Mouse (Mus musculus) heart, embryonic 15.5 days (tissue): ENCODE data around the gene Gm9639. TPM values are rescaled to one million over a fixed set of nuclear protein-coding genes. Genes with fewer than 3 reads are reported as not detected.

ENCODE experiments used
- ATAC-seq: fragments of 200-750 bp; cut with Nextera tagmentation; replicated peaks from 2 replicates; pipeline ENCODE4 v1.8.0; 2017; ENCODE audit warnings: low read depth, moderate TSS enrichment; ENCODE audit not compliant: insufficient number of reproducible peaks, insufficient read depth, low FRiP score
- H3K27ac ChIP-seq: fragments of 300-500 bp; sonication (generic); 2 replicates; pipeline ENCODE4 v1.5.1; 2015; ENCODE audit warnings: mild to moderate bottlenecking, inconsistent platforms
- H3K27me3 ChIP-seq: fragments of 300-500 bp; sonication (generic); 2 replicates; pipeline ENCODE4 v1.6.1; 2015; ENCODE audit warnings: inconsistent platforms
- H3K36me3 ChIP-seq: fragments of 300-500 bp; sonication (generic); 2 replicates; pipeline ENCODE4 v1.6.1; 2015; ENCODE audit warnings: mild to moderate bottlenecking, inconsistent platforms
- H3K4me1 ChIP-seq: fragments of 300-500 bp; sonication (generic); replicated peaks from 2 replicates; pipeline ENCODE4 v1.6.1; 2015; ENCODE audit warnings: inconsistent platforms
- H3K4me2 ChIP-seq: fragments of 300-500 bp; sonication (generic); 2 replicates; pipeline ENCODE4 v1.6.1; 2015; ENCODE audit warnings: inconsistent platforms, mild to moderate bottlenecking, moderate library complexity
- H3K4me3 ChIP-seq: fragments of 300-500 bp; sonication (generic); 2 replicates; pipeline ENCODE4 v1.5.1; 2015; ENCODE audit warnings: mild to moderate bottlenecking, inconsistent platforms
- H3K9ac ChIP-seq: fragments of 300-500 bp; sonication (generic); 2 replicates; pipeline ENCODE4 v1.6.1; 2015; ENCODE audit warnings: mild to moderate bottlenecking, inconsistent platforms
- H3K9me3 ChIP-seq: fragments of 300-500 bp; sonication (generic); replicated peaks from 2 replicates; pipeline ENCODE4 v1.6.1; 2016; ENCODE audit warnings: inconsistent platforms
- WGBS: fragments of 180-500 bp; shearing (Covaris S2); methylation state at CpG from one replicate; pipeline ENCODE4 v1.1.7; 2015; ENCODE audit warnings: mixed read lengths; 5-methylcytosine and 5-hydroxymethylcytosine counted together
- polyA plus RNA-seq: library from polyadenylated mRNA; unstranded; fragments of >200 nt; fragmentation: Nextera tagmentation; extraction: Ambion mirVana; gene quantifications from 2 replicates; pipeline ENCODE4 v1.2.1, GENCODE M21; 2015

Gene Gm9639
- polyA plus RNA-seq = not detected in 2 replicates

GRCm38 (mm10) chr10:77794976-77795375, at the start of gene Gm9639:
Gm9639 (minus strand) TSS chr10:77795076.
- no peak for ATAC-seq
- no peaks in the 10 kb centered on the region for H3K36me3 ChIP-seq
- no peak within 1 kb of the TSS for H3K4me3 ChIP-seq
- H3K27ac ChIP-seq = no peak within 1 kb of the TSS
- peaks cover 13% of the 10 kb centered on the region for H3K4me1 ChIP-seq
- H3K4me2 ChIP-seq = no peak within 1 kb of the TSS
- H3K27me3 ChIP-seq = no peaks in the 10 kb centered on the region
- no peak within 1 kb of the TSS for H3K9ac ChIP-seq
- no peaks in the 10 kb centered on the region for H3K9me3 ChIP-seq
- 69% methylated on average over 2 of the region's 2 CpGs for WGBS

- 64% methylated on average over 6 of the region's 6 CpGs for WGBS
- ATAC-seq = no peak
These were observed 44.1 kb upstream of the Gm9639 start for GRCm38 (mm10) chr10:77839006-77839405.

GRCm38 (mm10) chr10:77835647-77836046, 40.8 kb upstream of the Gm9639 start, which contains the start of gene Krtap10-10:
Krtap10-10 (plus strand) TSS chr10:77835947.
- no peak within 1 kb of the TSS for H3K9ac ChIP-seq
- 70% methylated on average over 9 of the region's 9 CpGs for WGBS
- H3K36me3 ChIP-seq = no peaks in the 10 kb centered on the region
- no peak within 1 kb of the TSS for H3K4me3 ChIP-seq
- no peaks in the 10 kb centered on the region for H3K27me3 ChIP-seq
- H3K27ac ChIP-seq = no peak within 1 kb of the TSS
- ATAC-seq = no peak
- H3K4me1 ChIP-seq = no peaks in the 10 kb centered on the region
- no peak within 1 kb of the TSS for H3K4me2 ChIP-seq
- H3K9me3 ChIP-seq = no peaks in the 10 kb centered on the region

More at GRCm38 (mm10) chr10:77839006-77839405, 44.1 kb upstream of the Gm9639 start:
- no peak overlapping the region for H3K4me2 ChIP-seq
- H3K4me3 ChIP-seq = no peak overlapping the region
- H3K4me1 ChIP-seq = no peaks in the 10 kb centered on the region
- no peaks in the 10 kb centered on the region for H3K36me3 ChIP-seq
- H3K27ac ChIP-seq = no peak overlapping the region
- no peaks in the 10 kb centered on the region for H3K9me3 ChIP-seq
- no peaks in the 10 kb centered on the region for H3K27me3 ChIP-seq
- no peak overlapping the region for H3K9ac ChIP-seq

- Histone ChIP-seq H3K4me3 (no peak within 1 kb of the TSS), H3K9ac (no peak within 1 kb of the TSS), H3K4me2 (no peak within 1 kb of the TSS), H3K27me3 (no peaks in the 10 kb centered on the region), H3K4me1 (no peaks in the 10 kb centered on the region), H3K27ac (no peak within 1 kb of the TSS), H3K9me3 (no peaks in the 10 kb centered on the region), H3K36me3 (no peaks in the 10 kb centered on the region)
- WGBS = 63% methylated on average over 6 of the region's 6 CpGs
- no peak for ATAC-seq
These were observed 32.1 kb upstream of the Gm9639 start, which contains the start of gene Krtap10-4 for GRCm38 (mm10) chr10:77826951-77827350. Krtap10-4 (minus strand) TSS chr10:77827095.

- WGBS = 39% methylated on average over 4 of the region's 4 CpGs
- no peak for ATAC-seq
- no peak overlapping the region for H3K9ac ChIP-seq
These were observed 24.3 kb upstream of the Gm9639 start for GRCm38 (mm10) chr10:77819203-77819602.

GRCm38 (mm10) chr10:77818523-77818922, 23.6 kb upstream of the Gm9639 start:
- 94% methylated on average over 4 of the region's 4 CpGs for WGBS
- Histone ChIP-seq H3K4me1 (no peaks in the 10 kb centered on the region), H3K27me3 (no peaks in the 10 kb centered on the region), H3K9me3 (no peaks in the 10 kb centered on the region), H3K36me3 (no peaks in the 10 kb centered on the region), H3K27ac (no peak overlapping the region), H3K4me3 (no peak overlapping the region), H3K4me2 (no peak overlapping the region), H3K9ac (no peak overlapping the region)
- 0 out of 2 replicates have a peak, but pooled peaks have one; percentile 55 for ATAC-seq

More at GRCm38 (mm10) chr10:77819203-77819602, 24.3 kb upstream of the Gm9639 start:
- no peak overlapping the region for H3K27ac ChIP-seq
- no peak overlapping the region for H3K4me3 ChIP-seq
- no peaks in the 10 kb centered on the region for H3K9me3 ChIP-seq
- H3K4me2 ChIP-seq = no peak overlapping the region
- H3K4me1 ChIP-seq = no peaks in the 10 kb centered on the region
- H3K27me3 ChIP-seq = no peaks in the 10 kb centered on the region
- no peaks in the 10 kb centered on the region for H3K36me3 ChIP-seq

- H3K4me2 ChIP-seq = no peak overlapping the region
- no peaks in the 10 kb centered on the region for H3K4me1 ChIP-seq
- no peak overlapping the region for H3K27ac ChIP-seq
- no peak for ATAC-seq
- no peaks in the 10 kb centered on the region for H3K9me3 ChIP-seq
- no peak overlapping the region for H3K9ac ChIP-seq
- H3K36me3 ChIP-seq = no peaks in the 10 kb centered on the region
- H3K4me3 ChIP-seq = no peak overlapping the region
- H3K27me3 ChIP-seq = no peaks in the 10 kb centered on the region
- WGBS = 22% methylated on average over 5 of the region's 5 CpGs
These were observed 20.6 kb upstream of the Gm9639 start for GRCm38 (mm10) chr10:77815514-77815913.

- no peak within 1 kb of the TSS for H3K4me2 ChIP-seq
- no peak within 1 kb of the TSS for H3K27ac ChIP-seq
- H3K9ac ChIP-seq = no peak within 1 kb of the TSS
- no peaks in the 10 kb centered on the region for H3K9me3 ChIP-seq
- no peak within 1 kb of the TSS for H3K4me3 ChIP-seq
- H3K36me3 ChIP-seq = no peaks in the 10 kb centered on the region
- ATAC-seq = no peak
- no peaks in the 10 kb centered on the region for H3K4me1 ChIP-seq
- H3K27me3 ChIP-seq = no peaks in the 10 kb centered on the region
- 29% methylated on average over 4 of the region's 4 CpGs for whole genome bisulfite sequencing
These were observed 19.5 kb upstream of the Gm9639 start, which contains the start of gene Gm2696 for GRCm38 (mm10) chr10:77814382-77814781. Gm2696 (plus strand) TSS chr10:77814682.

- no peak within 1 kb of the TSS for H3K9ac ChIP-seq
- H3K27ac ChIP-seq = no peak within 1 kb of the TSS
- H3K27me3 ChIP-seq = no peaks in the 10 kb centered on the region
- no peaks in the 10 kb centered on the region for H3K36me3 ChIP-seq
- 63% methylated on average over 5 of the region's 5 CpGs for WGBS
- H3K4me1 ChIP-seq = no peaks in the 10 kb centered on the region
- ATAC-seq = no peak
- H3K4me2 ChIP-seq = no peak within 1 kb of the TSS
- H3K4me3 ChIP-seq = no peak within 1 kb of the TSS
- H3K9me3 ChIP-seq = no peaks in the 10 kb centered on the region
These were observed 16.9 kb upstream of the Gm9639 start, which contains the start of gene Gm9507 for GRCm38 (mm10) chr10:77811743-77812142. Gm9507 (minus strand) TSS chr10:77811843.

- Histone ChIP-seq H3K9me3 (no peaks in the 10 kb centered on the region), H3K9ac (no peak overlapping the region), H3K27ac (no peak overlapping the region), H3K4me1 (no peaks in the 10 kb centered on the region; the same call in 1 of the 2 replicates), H3K27me3 (no peaks in the 10 kb centered on the region), H3K4me2 (no peak overlapping the region), H3K4me3 (no peak overlapping the region), H3K36me3 (no peaks in the 10 kb centered on the region)
- no peak for ATAC-seq
- 62% methylated on average over 3 of the region's 3 CpGs for WGBS
These were observed 9.2 kb upstream of the Gm9639 start for GRCm38 (mm10) chr10:77804095-77804494.

- no peaks in the 10 kb centered on the region for H3K27me3 ChIP-seq
- peak within 1 kb of the TSS; percentile 37; the same call in 1 of the 2 replicates for H3K27ac ChIP-seq
- H3K36me3 ChIP-seq = no peaks in the 10 kb centered on the region
- no peak within 1 kb of the TSS for H3K4me2 ChIP-seq
- H3K9ac ChIP-seq = no peak within 1 kb of the TSS
- ATAC-seq = no peak
- no peak within 1 kb of the TSS for H3K4me3 ChIP-seq
- WGBS = 57% methylated on average over 8 of the region's 8 CpGs
- H3K9me3 ChIP-seq = no peaks in the 10 kb centered on the region
- H3K4me1 ChIP-seq = peaks cover 13% of the 10 kb centered on the region
These were observed 4.1 kb upstream of the Gm9639 start, which contains the start of gene Gm19668 for GRCm38 (mm10) chr10:77798921-77799508. Gm19668 (minus strand) TSS chr10:77799133.
